Mouse (Mus musculus) kidney, postnatal 25 days (tissue): ENCODE results near the gene Parva.

Source experiments
- DNase-seq, 2 experiments: peaks; one replicate each; pipeline ENCODE4 v3.0.0; 2021; ENCODE audit warnings: mixed read lengths in 2 of 2

Parva gene

DNA sequence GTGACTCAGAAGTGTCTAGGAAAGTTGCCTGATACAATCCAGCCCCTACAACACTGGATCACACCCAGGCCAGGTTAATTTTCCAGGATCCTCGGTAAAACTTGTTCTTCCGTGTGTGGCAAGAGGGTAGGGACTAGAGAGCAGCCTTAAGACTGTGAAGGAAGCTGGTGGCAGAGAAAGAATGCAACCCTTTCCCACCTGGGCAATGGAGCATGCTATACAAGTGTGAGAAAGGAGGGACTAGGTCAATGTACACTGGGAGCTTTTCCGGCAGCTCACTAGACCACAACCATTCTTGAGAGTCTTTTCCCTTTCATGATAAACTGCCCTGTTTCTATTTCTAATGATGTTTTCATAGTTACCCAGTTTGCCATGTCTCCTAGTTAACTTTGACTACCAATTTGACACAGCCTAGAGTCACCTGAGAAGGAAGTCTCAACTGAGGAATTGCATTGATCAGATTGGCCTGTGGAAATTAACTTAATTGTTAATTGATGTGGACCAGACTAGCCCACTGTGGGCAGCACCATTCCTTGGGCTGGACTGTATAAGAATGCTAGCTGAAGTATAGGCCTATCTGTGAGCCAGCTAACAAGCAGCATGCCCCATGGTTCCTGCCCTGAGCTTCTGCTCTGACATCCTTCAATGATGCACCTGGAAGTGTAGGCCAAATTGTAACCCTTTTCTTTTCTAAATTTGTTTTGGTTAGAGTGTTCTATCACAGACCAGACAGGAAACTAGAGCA lies 186.9 kb downstream of the Parva start:
- DNase-seq: no peak

DNA sequence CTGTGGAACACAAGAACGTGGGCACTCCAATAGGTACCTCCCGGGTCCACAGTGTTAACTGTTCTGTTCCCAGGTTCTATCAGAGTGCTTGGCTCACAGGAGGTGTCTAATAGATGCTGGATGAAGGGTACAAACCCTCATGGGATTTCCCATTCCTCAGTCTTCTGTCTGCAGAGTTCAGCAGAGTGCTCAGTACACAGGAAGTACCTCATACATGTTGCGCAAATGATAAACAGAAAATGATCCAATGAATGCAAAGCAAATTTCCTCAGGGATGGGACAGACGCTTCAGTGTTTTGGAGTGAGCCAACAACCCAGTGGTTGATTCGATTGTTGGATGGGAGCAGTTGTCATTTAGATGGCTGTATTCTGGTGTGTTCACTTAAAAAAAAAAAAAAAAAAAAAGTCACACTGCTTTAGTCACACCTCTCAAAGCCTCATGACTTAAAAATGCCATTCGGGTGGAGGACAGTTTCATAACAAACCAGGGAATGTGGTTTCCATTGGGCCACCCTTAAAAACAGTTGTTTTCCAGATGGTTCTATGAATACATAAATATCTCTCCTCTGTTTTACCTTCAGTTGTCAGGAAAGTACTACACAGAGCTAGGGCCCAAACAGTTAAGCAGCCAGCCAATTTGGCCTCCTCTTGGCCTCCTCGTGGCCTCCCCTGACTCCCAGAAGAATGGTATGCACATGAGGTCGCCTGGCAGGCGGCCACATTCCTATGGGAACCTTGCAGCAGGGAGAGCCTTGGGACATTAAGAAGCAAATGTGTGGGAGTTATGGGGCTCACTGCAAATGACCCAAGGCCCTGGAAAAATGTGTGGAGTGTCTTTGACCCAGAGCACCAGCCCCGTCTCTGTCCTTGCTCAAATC lies 187.7 kb downstream of the Parva start:
- DNase-seq: peak; percentile 84 to 90

DNA sequence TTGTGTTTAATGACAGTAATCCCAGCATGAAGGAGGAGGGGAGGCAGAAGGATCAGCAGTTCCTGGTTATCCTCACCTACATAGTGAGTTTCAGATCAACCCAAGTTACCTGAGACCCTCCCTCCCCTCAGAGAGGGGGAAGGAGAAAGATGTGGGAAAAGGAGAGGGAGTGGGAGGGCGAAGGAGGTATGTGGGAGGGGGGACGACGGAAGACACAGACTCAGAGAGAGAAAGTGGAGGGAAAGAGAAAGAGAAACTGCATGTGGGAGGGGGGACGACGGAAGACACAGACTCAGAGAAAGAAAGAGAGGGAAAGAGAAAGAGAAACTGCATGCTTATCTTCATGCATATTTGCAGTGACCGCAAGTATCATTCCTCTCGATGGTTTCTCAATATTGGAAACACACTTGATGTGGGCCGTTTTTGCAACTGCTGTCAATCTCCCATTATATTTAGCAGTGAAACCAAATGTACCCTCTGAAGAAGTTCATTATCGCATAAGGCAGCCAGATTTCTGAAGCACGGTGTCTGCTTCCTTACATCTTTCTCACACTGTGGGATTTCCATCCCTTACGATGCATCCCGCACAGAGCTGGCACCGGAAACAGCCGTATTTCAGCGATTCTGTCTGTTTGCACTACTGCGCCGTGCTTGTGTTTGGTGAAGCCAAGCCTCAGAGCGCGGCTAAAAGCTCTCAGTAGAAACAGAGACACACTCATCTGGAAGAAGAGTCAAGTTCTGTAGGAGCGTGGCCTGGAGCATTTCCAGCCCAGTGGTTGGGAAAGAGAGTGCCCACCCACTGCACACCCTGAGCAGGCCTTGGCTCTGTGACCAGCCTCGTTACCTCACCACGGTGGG lies 193.2 kb downstream of the Parva start:
- DNase-seq: peak in 1 of 2 experiments; percentile 27

DNA sequence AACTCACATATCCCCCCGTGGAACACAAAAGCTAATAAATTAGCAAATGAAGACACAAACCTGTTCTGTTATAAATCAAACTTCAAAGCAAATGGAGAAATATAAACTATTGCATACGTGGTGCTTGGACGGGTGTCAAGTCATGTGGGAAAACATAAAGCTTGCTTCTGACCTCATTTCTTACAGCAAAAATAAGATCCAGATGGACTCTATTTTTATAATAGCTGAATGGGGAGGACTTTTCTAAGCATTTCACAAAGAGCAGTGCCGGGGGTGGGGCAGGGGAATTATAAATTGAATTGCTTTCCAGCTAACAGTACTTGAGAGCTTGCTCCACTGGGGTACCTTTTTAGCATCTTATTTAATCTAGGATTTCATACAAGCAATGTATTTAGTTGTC lies 200.2 kb downstream of the Parva start:
- DNase-seq: no peak

DNA sequence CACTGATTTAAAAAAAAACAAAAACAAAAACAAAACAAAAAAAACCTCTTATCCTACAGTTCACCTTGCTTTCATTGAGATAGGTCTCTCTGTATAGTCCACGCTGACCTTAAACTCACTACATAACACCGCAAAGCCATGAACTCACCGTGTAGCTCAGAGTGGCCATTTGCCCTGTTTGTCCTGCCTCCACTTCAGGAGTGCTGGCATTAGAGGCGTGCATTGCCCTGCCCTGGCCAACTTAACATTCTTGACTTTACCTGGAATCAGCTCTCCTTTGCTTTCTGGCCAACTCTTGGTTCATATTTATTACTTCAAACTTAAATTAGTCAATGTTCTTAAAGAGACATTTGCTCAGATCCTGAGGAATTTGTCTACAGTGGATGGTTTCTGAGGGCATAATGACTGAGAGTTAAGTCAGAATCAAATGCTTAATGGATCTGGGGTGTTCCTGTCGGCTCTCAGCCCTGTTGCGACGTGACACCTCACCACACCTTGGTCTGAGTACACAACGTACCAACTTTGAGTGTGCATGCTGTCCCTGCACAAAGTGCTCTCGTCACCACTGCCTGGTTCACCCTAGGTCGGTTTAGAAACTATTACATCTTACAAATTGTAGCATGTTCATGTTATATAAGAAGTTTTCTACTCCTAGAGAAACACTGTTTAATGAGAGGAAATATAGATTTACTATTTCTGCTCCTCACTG lies 207.4 kb downstream of the Parva start:
- DNase-seq: no peak

DNA sequence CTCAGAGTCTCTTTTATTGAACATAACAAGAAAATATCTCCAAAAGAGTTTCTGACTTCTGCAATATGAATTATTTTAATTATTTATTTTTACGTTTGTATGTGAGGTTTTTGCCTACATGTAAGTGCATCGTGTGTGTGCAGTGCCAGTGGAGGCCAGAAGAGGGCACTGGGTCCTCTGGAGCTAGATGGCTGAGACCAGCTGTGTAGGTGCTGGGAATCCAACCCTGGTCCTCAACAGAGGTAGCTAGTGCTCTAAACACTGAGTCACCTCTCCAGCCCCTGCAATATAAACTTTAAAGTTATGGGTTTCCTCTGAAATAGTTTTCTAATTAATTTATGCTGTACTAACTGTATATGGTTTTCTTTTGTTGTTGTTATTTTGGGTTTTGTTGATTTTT lies 208.6 kb downstream of the Parva start:
- DNase-seq: no peak
